Mouse (Mus musculus) heart, adult 18-20 months (tissue): ENCODE measurements around the gene Gnl2. TPM values are rescaled to one million over a fixed set of nuclear protein-coding genes. Genes with fewer than 3 reads are reported as not detected.

Experiments used
- DNase-seq, 2 experiments: peaks; one replicate each; pipeline ENCODE4 v3.0.0; 2021 to 2022; ENCODE audit warnings: mixed read lengths in 1 of 2
- long read RNA-seq, 2 experiments: library from polyadenylated mRNA; stranded (forward); transcript quantifications; one replicate each; pipeline ENCODE4 v2.0.0; 2021
- total RNA-seq, 2 experiments: library from RNA; stranded (reverse); gene quantifications; 2 replicates each; pipeline ENCODE4 v1.2.3; 2021

Gene Gnl2
- 10 to 100 TPM; 28.6 to 29.2 TPM for total RNA-seq
- long read RNA-seq, experiment 1, transcript Gnl2-201 (16 exons, 2,366 nt): major isoform, 42 of 44 reads
- long read RNA-seq, experiment 1, partial matches to known transcripts: 1 of 44 reads
- long read RNA-seq, experiment 1, other reads (novel, unspliced or antisense): 1 of 44 reads
- long read RNA-seq, experiment 2, transcript Gnl2-201 (16 exons, 2,366 nt): major isoform, 17 of 20 reads
- long read RNA-seq, experiment 2, partial matches to known transcripts: 3 of 20 reads
- long read RNA-seq, experiment 2, other reads (novel, unspliced or antisense): 0 of 20 reads

- DNase-seq: peak; percentile 54
Observed at GRCm38 (mm10) chr4:125015806-125016635, at the start of gene Gnl2. Gene Gnl2 (plus strand): TSS chr4:125016585.

GRCm38 (mm10) chr4:124968711-124969110 is 47.7 kb upstream of the Gnl2 start:
- DNase-seq: no peak

GRCm38 (mm10) chr4:124969219-124969848 is 47.1 kb upstream of the Gnl2 start:
- DNase-seq: no peak

- no peak for DNase-seq
Observed at GRCm38 (mm10) chr4:124970194-124970593, 46.2 kb upstream of the Gnl2 start.

- no peak for DNase-seq
Observed at GRCm38 (mm10) chr4:124970677-124971076, 45.7 kb upstream of the Gnl2 start.

DNA sequence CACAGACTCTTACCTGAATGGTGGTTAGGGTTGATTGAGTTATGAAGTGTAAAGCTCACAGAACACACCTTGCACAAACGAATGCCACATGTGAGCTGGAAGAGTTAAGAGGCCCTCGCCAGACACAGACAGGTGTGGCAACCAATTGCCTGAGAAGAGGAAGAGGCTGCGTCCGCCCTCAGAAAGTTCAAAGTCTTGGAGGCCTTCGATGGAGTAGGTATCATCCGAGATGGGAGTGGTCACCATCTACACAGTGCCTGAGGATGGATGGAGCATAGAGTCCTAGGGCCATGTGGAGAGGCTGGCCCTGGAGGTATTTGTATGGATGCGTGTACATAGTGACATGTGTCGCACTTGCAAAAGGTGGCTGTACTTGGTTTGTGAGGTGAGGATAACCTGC is 45.3 kb upstream of the Gnl2 start:
- DNase-seq: no peak

DNA sequence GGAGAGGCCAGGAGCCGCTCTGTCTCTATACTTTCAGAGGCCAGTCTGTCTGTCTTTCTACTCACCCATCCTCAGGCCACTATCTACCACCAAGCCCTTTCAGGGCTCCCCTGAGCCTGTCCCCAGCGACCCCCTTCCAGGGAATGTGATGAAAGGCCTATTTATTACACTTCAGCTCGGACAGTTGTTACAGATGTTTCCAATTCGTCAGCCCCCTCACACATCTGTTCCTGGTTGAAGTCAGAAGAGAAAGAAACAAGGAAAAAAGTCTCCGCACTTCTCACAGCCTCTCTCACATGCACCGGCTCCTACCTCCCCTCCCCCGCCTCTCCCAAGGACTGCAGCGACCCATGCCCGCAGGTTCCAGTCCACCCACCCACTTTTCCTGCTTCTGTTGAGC is 44.1 kb upstream of the Gnl2 start:
- DNase-seq: no peak

DNA sequence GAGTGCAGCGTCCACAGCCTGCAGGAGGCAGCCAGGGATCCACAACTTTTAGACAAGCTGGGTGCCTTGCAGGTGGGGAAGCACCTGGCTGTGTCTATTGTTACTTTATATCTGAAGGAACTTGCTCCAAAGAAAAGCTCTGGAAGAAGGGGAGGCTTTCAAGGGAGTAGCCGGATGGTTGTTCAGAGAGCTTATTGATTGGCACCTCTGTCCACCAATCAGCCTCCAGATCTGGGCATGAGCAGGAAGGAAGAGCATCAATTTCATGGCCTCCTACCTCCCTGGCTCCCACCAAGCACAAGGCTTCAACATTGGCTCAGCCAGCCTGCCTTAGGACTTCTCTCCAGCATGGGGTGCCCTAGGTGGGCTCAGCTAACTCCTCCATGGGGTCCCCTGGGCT is 43.1 kb upstream of the Gnl2 start:
- no peak for DNase-seq

DNA sequence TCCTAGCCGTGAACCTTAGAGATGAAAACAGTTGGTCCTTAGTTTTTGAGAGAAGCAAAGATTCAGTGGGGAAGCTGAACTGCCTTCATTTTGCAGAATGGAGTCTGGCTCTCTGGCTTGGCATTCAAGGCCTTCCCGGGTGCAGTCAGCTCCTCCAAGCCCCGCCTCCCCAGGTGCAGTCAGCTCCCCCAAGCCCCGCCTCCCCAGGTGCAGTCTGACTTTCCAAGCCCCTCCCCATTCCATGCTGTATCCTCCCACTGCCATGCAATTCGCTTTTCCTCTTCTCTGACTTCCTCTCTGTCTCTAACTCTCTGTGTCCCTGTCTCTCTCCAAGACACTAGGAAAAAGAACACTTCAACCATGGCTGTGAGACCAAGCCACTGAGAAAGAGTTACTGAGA is 38.2 kb upstream of the Gnl2 start:
- no peak for DNase-seq

- no peak for DNase-seq
Observed at GRCm38 (mm10) chr4:124983893-124984526, 32.4 kb upstream of the Gnl2 start.

GRCm38 (mm10) chr4:124984871-124985670 is 31.3 kb upstream of the Gnl2 start:
- peak; percentile 20 to 37 for DNase-seq

DNA sequence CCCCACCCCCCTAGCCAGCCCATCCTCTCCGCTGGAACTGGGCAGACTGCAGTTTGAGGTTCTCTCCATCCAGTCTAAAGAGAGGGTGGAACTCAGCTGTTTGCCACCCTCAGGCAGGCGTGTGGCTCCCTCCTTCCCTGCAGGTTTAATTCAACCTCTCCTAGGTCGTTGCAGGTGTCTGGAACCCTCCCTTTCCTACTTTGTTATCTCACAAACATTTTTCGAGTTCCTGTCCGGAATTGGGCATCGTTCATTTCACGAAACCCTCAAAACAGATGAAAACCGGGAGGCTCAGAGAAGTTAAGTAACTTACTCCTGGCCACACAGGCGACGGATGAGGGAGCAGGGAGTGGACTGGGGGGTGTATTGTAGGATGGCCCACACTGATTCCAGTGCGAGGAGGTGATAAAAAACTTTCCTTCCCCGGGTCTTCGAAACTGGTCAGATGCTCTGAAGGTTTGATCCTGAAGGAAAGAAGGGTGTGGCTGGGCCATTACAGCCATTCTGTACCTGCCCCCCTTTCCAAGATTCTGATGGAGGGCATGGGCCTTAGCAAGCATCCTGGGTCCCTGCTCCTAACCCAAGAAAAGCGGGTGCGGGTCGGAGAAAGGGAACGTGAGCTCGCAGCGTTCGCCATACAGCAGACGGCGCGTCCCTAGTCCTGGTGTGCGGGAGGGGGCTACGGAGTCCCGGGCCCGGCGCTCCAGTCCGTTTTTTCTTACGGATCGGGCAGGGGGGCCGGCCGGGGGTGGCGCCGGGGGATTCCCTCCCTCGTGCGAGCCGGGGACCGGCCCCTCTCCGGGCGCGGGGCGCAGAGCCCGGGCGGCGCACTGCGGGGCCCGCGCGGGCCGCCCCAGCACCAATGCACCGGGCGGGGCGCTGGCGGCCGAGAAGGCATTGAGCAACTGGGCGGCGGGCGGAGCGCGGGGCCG is 30.4 kb upstream of the Gnl2 start, which contains the start of gene Rspo1:
Gene Rspo1, plus strand, starts transcription at position 760 of the 932 bp plus-strand sequence.
- peak; percentile 29 to 37 for DNase-seq

- no peak for DNase-seq
Observed at GRCm38 (mm10) chr4:124986739-124987710, 29.4 kb upstream of the Gnl2 start.

DNA sequence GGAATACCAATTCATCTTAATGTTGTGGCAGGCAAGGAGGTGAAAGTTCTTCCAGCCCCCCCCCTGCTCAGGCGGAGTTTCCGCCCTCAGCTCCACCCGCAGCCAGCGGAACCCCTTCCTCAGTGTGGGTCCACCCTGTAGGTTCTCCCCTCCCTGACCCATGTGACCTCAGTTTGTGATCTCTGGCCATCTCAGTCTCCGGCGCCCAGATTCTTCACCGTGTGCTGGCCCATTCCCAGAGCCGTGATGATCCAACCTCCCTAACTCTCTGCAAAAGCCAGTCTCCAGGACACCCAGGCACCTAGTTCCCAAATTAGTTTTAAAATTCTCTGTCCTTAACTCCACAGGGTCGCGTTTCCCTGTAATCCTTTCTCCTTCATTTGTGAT is 28.7 kb upstream of the Gnl2 start:
- no peak for DNase-seq

- DNase-seq: no peak
Observed at GRCm38 (mm10) chr4:124988382-124988781, 28.0 kb upstream of the Gnl2 start.

GRCm38 (mm10) chr4:124989787-124990253 is 26.6 kb upstream of the Gnl2 start:
- DNase-seq: no peak

DNA sequence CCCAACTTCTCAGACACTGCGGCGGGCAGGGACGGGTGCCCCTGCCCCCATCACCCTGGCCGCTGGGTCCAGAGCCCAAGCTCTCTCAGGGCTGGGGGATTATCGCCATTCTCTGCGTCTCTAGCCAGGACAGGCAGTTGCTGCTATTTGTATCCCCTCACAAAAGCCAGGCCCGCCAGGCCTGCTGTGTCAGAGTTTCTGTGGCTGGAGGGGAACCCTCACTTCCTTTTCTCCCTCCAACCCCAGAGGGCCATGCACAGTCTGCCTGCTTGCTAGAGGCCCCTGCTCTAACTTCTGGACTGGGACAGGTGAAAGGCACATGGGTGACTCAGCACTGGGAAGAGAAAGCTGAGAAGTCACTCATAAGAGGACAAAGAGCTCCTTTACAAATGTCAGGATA is 26.1 kb upstream of the Gnl2 start:
- DNase-seq: no peak

GRCm38 (mm10) chr4:124997479-124998147 is 18.8 kb upstream of the Gnl2 start:
- no peak for DNase-seq

DNA sequence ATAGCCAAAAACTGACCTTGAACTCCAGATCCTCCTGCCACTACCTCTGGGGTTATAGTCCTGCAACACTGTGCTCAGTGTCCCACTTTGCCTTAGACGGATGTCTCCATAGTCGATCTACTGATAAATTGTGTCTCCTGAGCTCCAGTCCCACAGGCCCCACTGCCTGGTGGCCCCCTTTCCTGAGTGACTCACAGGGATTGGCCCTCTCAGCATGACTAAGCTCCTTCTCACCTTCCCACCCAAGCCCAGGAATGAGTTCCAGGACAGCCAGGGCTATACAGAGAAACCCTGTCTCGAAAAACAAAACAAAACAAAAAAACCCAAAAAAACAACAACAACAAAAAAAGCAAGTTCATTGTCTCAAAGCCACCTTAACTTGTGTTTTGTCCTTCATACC is 16.8 kb upstream of the Gnl2 start:
- DNase-seq: no peak
